Mouse (Mus musculus): ENCODE measurements around the gene Nt5c1a.

Nt5c1a gene

GRCm38 (mm10) chr4:123247147-123247880, 46.0 kb downstream of the Nt5c1a start:
- DNase-seq (ENCODE audit: low spot score in 2 of 2), result no peak

DNA sequence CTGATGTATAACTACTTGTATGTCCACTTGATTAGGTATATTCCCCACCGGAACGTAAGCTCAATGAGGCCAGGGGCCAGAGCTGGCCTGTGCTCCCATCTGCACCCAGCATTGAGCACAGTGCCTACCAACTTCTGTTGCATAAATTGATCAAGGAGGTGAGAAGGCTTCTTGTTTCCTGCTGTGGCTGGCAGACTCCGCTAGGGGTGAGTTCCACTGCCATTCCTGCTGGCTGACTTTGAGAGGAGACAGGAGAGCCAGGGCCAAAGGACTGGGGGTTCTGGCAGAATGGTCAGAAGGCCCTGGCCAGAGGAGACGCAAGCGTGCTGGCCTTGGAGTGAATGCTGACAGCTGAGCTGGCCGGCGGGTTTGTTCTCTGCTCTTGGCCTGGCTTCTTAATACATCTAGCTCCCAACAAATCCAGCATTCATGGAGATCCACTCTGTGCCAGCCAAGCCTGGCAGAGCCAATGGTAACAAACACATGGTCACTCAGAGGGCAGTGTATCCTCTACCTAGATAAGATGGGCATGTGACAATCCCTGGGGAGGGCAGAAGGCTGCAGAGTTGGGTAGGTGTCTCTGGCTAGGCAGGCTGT, 47.8 kb downstream of the Nt5c1a start:
- DNase-seq (ENCODE audit: low spot score in 2 of 2), result peak in 1 of 2 experiments; percentile 34

- DNase-seq (ENCODE audit: low spot score in 2 of 2), result no peak
Measured at GRCm38 (mm10) chr4:123252214-123252613, 50.9 kb downstream of the Nt5c1a start.

DNA sequence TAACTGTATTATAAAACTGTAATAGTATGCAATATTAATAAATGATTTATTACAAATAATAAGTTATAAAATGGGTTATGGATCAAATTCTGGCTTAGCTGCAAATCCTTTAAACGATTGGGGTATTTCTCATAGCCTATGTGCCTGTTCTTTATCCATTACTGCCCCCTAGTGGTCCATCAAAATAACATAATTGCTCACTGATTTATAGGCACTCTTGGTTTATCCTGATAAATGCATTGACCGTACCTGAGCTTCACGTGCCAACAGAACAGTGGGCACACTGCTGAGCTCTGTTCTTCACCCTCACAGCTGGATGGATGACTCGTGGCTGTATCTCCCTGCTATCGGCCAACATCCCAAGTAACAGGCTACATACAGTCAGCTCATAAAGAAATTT, 53.3 kb downstream of the Nt5c1a start:
- DNase-seq (ENCODE audit: low spot score in 2 of 2), result no peak

DNA sequence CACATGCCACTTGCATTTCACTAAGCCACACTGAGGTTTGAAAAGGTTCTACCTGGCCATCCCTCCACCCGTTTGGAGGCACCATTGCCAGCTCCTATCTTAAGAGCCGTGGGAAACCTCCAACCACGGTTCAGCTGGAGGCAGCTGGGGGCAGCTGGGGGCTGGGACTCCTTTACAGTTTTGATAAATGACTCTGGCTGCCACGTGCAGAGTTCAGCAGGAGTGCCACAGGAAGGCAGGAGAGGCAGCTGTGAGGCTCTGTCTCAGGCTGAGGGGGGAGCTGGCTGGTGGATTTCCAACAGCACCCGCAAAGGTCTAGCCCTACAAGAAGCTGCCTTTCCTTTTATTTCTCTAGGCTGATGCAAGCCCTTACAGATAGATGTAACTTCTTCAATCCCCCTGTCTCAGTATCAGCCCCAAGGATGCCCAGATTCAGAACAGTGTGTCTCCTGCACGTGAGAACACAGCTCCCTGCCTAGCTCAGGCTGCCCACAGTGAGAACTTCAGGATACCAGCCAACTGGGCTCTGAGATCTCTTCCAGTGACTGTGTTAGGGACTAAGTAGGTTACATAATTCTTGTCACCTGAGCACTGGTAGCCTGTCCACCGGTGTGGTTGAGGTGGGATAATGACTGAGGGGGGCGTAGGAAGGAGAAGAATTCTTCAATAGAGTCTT, 58.9 kb downstream of the Nt5c1a start:
- DNase-seq (ENCODE audit: low spot score in 2 of 2), result no peak

DNA sequence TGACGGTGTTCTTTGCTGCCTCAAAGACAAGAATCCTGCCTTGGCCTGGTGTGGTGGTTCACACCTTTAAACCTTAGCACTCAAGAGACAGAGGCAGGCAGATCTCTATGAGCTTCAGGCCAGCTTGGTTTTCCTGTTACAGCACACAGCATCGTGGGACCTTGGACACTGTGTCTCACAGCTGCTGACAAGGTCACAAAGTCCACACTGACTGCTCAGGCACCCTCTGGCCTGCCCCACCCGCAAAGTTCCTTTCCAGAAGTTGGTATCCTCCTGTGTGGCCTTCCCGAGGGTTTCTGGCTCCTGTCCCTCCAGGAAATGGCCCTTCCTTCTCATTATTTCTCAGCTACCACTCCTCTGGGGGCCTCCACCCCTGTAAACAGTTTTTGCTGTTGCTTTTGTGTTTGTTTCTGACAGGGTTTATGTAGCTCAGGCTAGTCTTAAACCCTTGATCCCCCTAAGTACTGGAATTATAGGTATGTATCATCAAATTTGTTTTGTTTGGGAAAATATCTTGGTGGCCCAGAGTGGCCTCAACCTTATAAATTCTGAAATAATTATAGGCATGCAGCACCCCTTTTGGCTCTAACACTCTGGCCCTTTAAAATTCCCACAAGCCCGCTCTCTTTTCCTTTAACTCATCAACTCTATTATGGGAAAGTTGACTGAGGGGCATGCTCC, 60.6 kb downstream of the Nt5c1a start, which contains the start of gene Pabpc4:
Gene Pabpc4 (plus strand): TSS at position 631 of the 681 bp plus-strand sequence.
- DNase-seq (ENCODE audit: low spot score in 2 of 2), result no peak

All from frontal cortex, postnatal 25 days (tissue).